10 mouse cellular contexts compared by ENCODE assay signal in genomic region chr12:77598334-77598715, GRCm38 (mm10).
DNase-seq lines count a peak whose midpoint lies in the region; ATAC-seq lines count a peak whose summit lies in the region.
"Had no signal": no experiment of that assay in that cellular context is flagged by ENCODE, and none has a peak within 500 bp of the region (broad histone marks: within the 10 kb centered on the region; RNA-seq: fewer than 3 reads in every experiment).

No protein-coding gene starts in this region.

- no peak overlapping the region for H3K9ac ChIP-seq in hindbrain, embryonic 11.5 days (ENCODE audit: low read depth, low read length)
- H3K9ac ChIP-seq in hindbrain, embryonic 12.5 days: no peak overlapping the region
- no peak overlapping the region for H3K9ac ChIP-seq in heart, embryonic 15.5 days
- H3K9ac ChIP-seq: embryonic facial prominence, embryonic 13.5 days had no signal

- H3K4me2 ChIP-seq in hindbrain, embryonic 11.5 days (replicated peaks; ENCODE audit: low read depth, low read length): no peak overlapping the region
- H3K4me2 ChIP-seq in hindbrain, embryonic 12.5 days (replicated peaks): no peak overlapping the region
- 0 out of 2 replicates have a peak overlapping the region, but pooled peaks have one; percentile 3 for H3K4me2 ChIP-seq in heart, embryonic 15.5 days
- H3K4me2 ChIP-seq: embryonic facial prominence, embryonic 13.5 days had no signal

- DNase-seq in hindbrain, embryonic 11.5 days (ENCODE audit: low spot score): peak; percentile 10
- DNase-seq in cerebellum, adult 9-11 months: peak; percentile 48
- no peak for DNase-seq in limb, embryonic 10.5 days (ENCODE audit: low spot score)
- DNase-seq in layer of hippocampus, adult 11-12 months (ENCODE audit: low spot score): no peak
- no peak for DNase-seq in layer of hippocampus, adult 18-20 months (ENCODE audit: low spot score in 2 of 2)

- H3K36me3 ChIP-seq in hindbrain, embryonic 11.5 days (ENCODE audit: control insufficient read depth, insufficient read depth, low read length): no peaks in the 10 kb centered on the region
- H3K36me3 ChIP-seq in hindbrain, embryonic 12.5 days: no peaks in the 10 kb centered on the region
- H3K36me3 ChIP-seq in heart, embryonic 15.5 days: no peaks in the 10 kb centered on the region
- no peaks in the 10 kb centered on the region for H3K36me3 ChIP-seq in limb, embryonic 10.5 days
- H3K36me3 ChIP-seq: embryonic facial prominence, embryonic 13.5 days had no signal

- H3K4me1 ChIP-seq in hindbrain, embryonic 11.5 days (replicated peaks; ENCODE audit: control insufficient read depth, insufficient read depth, low read length): no peaks in the 10 kb centered on the region
- H3K4me1 ChIP-seq in hindbrain, embryonic 12.5 days: peaks cover 12% of the 10 kb centered on the region; the same call in 1 of the 2 replicates
- H3K4me1 ChIP-seq in heart, embryonic 15.5 days (replicated peaks): peaks cover 31% of the 10 kb centered on the region
- H3K4me1 ChIP-seq in limb, embryonic 10.5 days: peaks cover 53% of the 10 kb centered on the region

- H3K27me3 ChIP-seq in hindbrain, embryonic 11.5 days (ENCODE audit: control insufficient read depth, insufficient read depth, low read length): no peaks in the 10 kb centered on the region
- no peaks in the 10 kb centered on the region for H3K27me3 ChIP-seq in hindbrain, embryonic 12.5 days
- H3K27me3 ChIP-seq in heart, embryonic 15.5 days: no peaks in the 10 kb centered on the region
- no peaks in the 10 kb centered on the region for H3K27me3 ChIP-seq in limb, embryonic 10.5 days (ENCODE audit: low read depth, poor library complexity, severe bottlenecking)
- H3K27me3 ChIP-seq: embryonic facial prominence, embryonic 13.5 days had no signal

- H3K4me3 ChIP-seq in hindbrain, embryonic 11.5 days (ENCODE audit: low read depth, low read length): no peak overlapping the region
- no peak overlapping the region for H3K4me3 ChIP-seq in hindbrain, embryonic 12.5 days
- H3K4me3 ChIP-seq in heart, embryonic 15.5 days: no peak overlapping the region
- H3K4me3 ChIP-seq in limb, embryonic 10.5 days: no peak overlapping the region
- H3K4me3 ChIP-seq: embryonic facial prominence, embryonic 13.5 days had no signal

- ATAC-seq in hindbrain, embryonic 11.5 days (ENCODE audit: low FRiP score): no peak
- ATAC-seq in hindbrain, embryonic 12.5 days (ENCODE audit: low FRiP score): no peak
- peak; percentile 77 for ATAC-seq in heart, embryonic 15.5 days (replicated peaks; ENCODE audit: insufficient number of reproducible peaks, insufficient read depth, low FRiP score, low read depth)
- no peak for ATAC-seq in megakaryocyte-erythroid progenitor cell, adult 5-6 weeks (replicated peaks; ENCODE audit: low FRiP score, low TSS enrichment, poor library complexity, severe bottlenecking)
- ATAC-seq: CD4-positive, CD25-positive, alpha-beta regulatory T cell, adult 4 months had no signal

- WGBS in hindbrain, embryonic 11.5 days: 64% methylated on average over 7 of the region's 7 CpGs
- 49% methylated on average over 7 of the region's 7 CpGs for WGBS in hindbrain, embryonic 12.5 days
- WGBS in heart, embryonic 15.5 days: 13% methylated on average over 7 of the region's 7 CpGs
- 27% methylated on average over 7 of the region's 7 CpGs for WGBS in limb, embryonic 10.5 days

- no peaks in the 10 kb centered on the region for H3K9me3 ChIP-seq in hindbrain, embryonic 11.5 days (ENCODE audit: control insufficient read depth, low read length)
- no peaks in the 10 kb centered on the region for H3K9me3 ChIP-seq in hindbrain, embryonic 12.5 days (replicated peaks)
- no peaks in the 10 kb centered on the region for H3K9me3 ChIP-seq in heart, embryonic 15.5 days (replicated peaks)
- no peaks in the 10 kb centered on the region for H3K9me3 ChIP-seq in limb, embryonic 10.5 days (replicated peaks)
- H3K9me3 ChIP-seq: embryonic facial prominence, embryonic 13.5 days had no signal

- H3K27ac ChIP-seq in hindbrain, embryonic 11.5 days (ENCODE audit: low read depth, low read length): no peak overlapping the region
- no peak overlapping the region for H3K27ac ChIP-seq in hindbrain, embryonic 12.5 days
- H3K27ac ChIP-seq in heart, embryonic 15.5 days: peak overlapping the region; percentile 89
- peak overlapping the region; percentile 47 for H3K27ac ChIP-seq in limb, embryonic 10.5 days
- H3K27ac ChIP-seq: embryonic facial prominence, embryonic 13.5 days had no signal

Comparison
In these comparisons a context has a peak if more than half of its experiments do, and no peak if none do; other contexts are left out.
1. DNase-seq: peak in hindbrain, embryonic 11.5 days (single experiment) and cerebellum, adult 9-11 months (single experiment); none in limb, embryonic 10.5 days (single experiment), layer of hippocampus, adult 11-12 months (single experiment) and layer of hippocampus, adult 18-20 months (0 of 2).
2. H3K27ac ChIP-seq: peak in heart, embryonic 15.5 days (single experiment) and limb, embryonic 10.5 days (single experiment); none in hindbrain, embryonic 11.5 days (single experiment) and hindbrain, embryonic 12.5 days (single experiment).